Mouse (Mus musculus): ENCODE data around the gene Hist3h2a. TPM values are rescaled to one million over a fixed set of nuclear protein-coding genes. Genes with fewer than 3 reads are reported as not detected.
A peak's percentile ranks its signal among the peaks of the same experiment; 100 is the strongest.
"Not testable (repeated sequence)": the region's sequence is repeated elsewhere in the genome, so short reads cannot be mapped to it uniquely, and the experiment has no call there.

Gene Hist3h2a
- polyA plus RNA-seq, 1 experiment: 2.9 TPM

GRCm38 (mm10) chr11:58949480-58950431, 4.7 kb upstream of the Hist3h2a start:
- no peak for TF ChIP-seq CTCF (IDR thresholded peaks at IDR 0.05; ENCODE audit: low read depth, low read length)
- TF ChIP-seq EP300 (IDR thresholded peaks at IDR 0.05; ENCODE audit: insufficient read depth, low read depth, low read length): no peak
- no peak for TF ChIP-seq POLR2A (IDR thresholded peaks at IDR 0.05; ENCODE audit: insufficient read depth, low read length)
- H3K4me1 ChIP-seq (ENCODE audit: control insufficient read depth, insufficient read depth, low read length): no peaks in the 10 kb centered on the region
- H3K9ac ChIP-seq (ENCODE audit: low read depth, poor library complexity, severe bottlenecking): peak overlapping the region; percentile 73

DNA sequence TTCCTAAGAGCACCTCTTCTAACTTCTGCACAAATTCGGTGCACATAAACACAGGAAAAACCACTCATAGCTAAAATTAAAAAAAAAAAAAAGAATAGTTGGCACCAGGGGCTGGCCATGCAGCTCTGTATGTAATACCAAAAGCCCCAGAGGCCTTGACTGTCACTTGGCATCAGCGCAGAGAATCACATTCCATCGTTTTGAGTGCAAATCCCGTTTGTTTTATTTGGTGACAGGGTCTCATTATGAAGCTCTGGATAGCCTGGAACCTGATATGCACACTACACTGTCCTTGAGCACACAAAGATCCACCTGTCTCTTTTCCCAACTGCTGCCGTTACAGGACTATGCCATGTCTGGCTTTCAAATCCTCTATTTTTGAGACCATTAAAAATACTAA, 3.3 kb upstream of the Hist3h2a start:
- H3K9me3 ChIP-seq (replicated peaks; ENCODE audit: control insufficient read depth, insufficient read depth, low read length, poor library complexity, severe bottlenecking): no peaks in the 10 kb centered on the region
- H3K27ac ChIP-seq (ENCODE audit: insufficient read depth, low read length): no peak overlapping the region
- no peaks in the 10 kb centered on the region for H3K36me3 ChIP-seq (ENCODE audit: control insufficient read depth, insufficient read depth, low read length, poor library complexity, severe bottlenecking)
- no peak overlapping the region for H3K9ac ChIP-seq (ENCODE audit: low read depth, poor library complexity, severe bottlenecking)
- H3K4me1 ChIP-seq (ENCODE audit: control insufficient read depth, insufficient read depth, low read length): no peaks in the 10 kb centered on the region
- no peak overlapping the region for H3K4me3 ChIP-seq (ENCODE audit: low read depth, low read length)
- no peak for TF ChIP-seq POLR2A (IDR thresholded peaks at IDR 0.05; ENCODE audit: insufficient read depth, low read length)
- TF ChIP-seq EP300 (IDR thresholded peaks at IDR 0.05; ENCODE audit: insufficient read depth, low read depth, low read length): no peak
- TF ChIP-seq CTCF (IDR thresholded peaks at IDR 0.05; ENCODE audit: low read depth, low read length): no peak
- no peaks in the 10 kb centered on the region; the same call in none of the 2 replicates for H3K27me3 ChIP-seq (ENCODE audit: control insufficient read depth, insufficient read depth, low read length, poor library complexity, severe bottlenecking)

More at GRCm38 (mm10) chr11:58949480-58950431, 4.7 kb upstream of the Hist3h2a start:
- Histone ChIP-seq H3K27me3 (ENCODE audit: control insufficient read depth, insufficient read depth, low read length, poor library complexity, severe bottlenecking) (no peaks in the 10 kb centered on the region; the same call in none of the 2 replicates), H3K27ac (ENCODE audit: insufficient read depth, low read length) (0 out of 2 replicates have a peak overlapping the region, but pooled peaks have one; percentile 48), H3K4me3 (ENCODE audit: low read depth, low read length) (peak overlapping the region; percentile 66), H3K36me3 (ENCODE audit: control insufficient read depth, insufficient read depth, low read length, poor library complexity, severe bottlenecking) (no peaks in the 10 kb centered on the region), H3K9me3 (replicated peaks; ENCODE audit: control insufficient read depth, insufficient read depth, low read length, poor library complexity, severe bottlenecking) (no peaks in the 10 kb centered on the region)

DNA sequence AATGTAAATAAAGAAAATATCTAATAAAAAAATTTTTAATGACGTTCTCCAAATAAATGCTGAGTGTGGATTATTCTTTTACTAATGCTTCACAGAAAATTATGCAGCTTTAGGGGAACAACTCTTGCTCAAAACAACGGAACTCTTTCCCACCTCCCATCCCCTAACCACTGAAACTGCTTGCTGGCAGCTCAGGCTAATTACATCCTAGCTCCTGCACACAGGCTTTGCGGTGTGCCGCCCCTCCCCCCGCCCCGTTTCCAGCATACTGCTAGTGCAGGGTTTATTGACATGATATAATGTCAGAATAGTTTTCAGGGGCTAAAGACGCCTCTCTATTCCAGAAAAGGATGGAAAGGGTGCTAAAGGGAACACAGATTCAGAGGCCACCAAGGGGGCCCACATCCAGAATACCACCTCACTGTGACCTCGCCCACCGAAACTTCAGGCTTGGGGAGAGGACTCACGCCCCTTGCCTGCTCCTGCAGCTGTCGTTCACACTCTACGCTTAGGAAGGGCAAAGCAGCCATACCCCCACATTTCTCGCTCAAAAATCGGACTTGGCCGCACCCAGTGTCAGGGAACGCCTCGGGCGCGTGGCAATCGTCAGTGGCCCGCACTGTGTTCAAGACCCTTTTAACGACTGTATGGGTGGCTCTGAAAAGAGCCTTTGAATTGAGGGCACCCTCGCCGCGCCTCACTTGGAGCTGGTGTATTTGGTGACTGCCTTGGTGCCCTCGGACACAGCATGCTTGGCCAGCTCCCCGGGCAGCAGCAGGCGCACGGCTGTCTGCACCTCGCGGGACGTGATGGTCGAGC, 925 bp upstream of the Hist3h2a start:
- Histone ChIP-seq H3K27me3 (ENCODE audit: control insufficient read depth, insufficient read depth, low read length, poor library complexity, severe bottlenecking) (no peaks in the 10 kb centered on the region), H3K4me1 (ENCODE audit: control insufficient read depth, insufficient read depth, low read length) (no peaks in the 10 kb centered on the region), H3K27ac (ENCODE audit: insufficient read depth, low read length) (0 out of 2 replicates have a peak overlapping the region, but pooled peaks have one; percentile 23), H3K36me3 (ENCODE audit: control insufficient read depth, insufficient read depth, low read length, poor library complexity, severe bottlenecking) (no peaks in the 10 kb centered on the region), H3K4me3 (ENCODE audit: low read depth, low read length) (peak overlapping the region; percentile 67), H3K9me3 (replicated peaks; ENCODE audit: control insufficient read depth, insufficient read depth, low read length, poor library complexity, severe bottlenecking) (no peaks in the 10 kb centered on the region), H3K9ac (ENCODE audit: low read depth, poor library complexity, severe bottlenecking) (peak overlapping the region; percentile 42)
- TF ChIP-seq POLR2A (IDR thresholded peaks at IDR 0.05; ENCODE audit: insufficient read depth, low read length) (no peak), EP300 (IDR thresholded peaks at IDR 0.05; ENCODE audit: insufficient read depth, low read depth, low read length) (no peak), CTCF (IDR thresholded peaks at IDR 0.05; ENCODE audit: low read depth, low read length) (no peak)

DNA sequence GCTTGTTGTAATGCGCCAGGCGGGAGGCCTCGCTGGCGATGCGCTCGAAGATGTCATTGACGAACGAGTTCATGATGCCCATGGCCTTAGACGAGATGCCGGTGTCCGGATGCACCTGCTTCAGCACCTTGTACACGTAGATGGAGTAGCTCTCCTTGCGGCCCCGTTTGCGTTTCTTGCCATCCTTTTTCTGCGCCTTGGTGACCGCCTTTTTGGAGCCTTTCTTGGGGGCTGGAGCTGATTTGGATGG, 390 bp upstream of the Hist3h2a start:
- H3K9ac ChIP-seq (ENCODE audit: low read depth, poor library complexity, severe bottlenecking): peak overlapping the region; percentile 42
- H3K4me3 ChIP-seq (ENCODE audit: low read depth, low read length): peak overlapping the region; percentile 67
- H3K27me3 ChIP-seq (ENCODE audit: control insufficient read depth, insufficient read depth, low read length, poor library complexity, severe bottlenecking); H3K36me3 ChIP-seq (ENCODE audit: control insufficient read depth, insufficient read depth, low read length, poor library complexity, severe bottlenecking); H3K9me3 ChIP-seq (replicated peaks; ENCODE audit: control insufficient read depth, insufficient read depth, low read length, poor library complexity, severe bottlenecking); H3K4me1 ChIP-seq (ENCODE audit: control insufficient read depth, insufficient read depth, low read length): not testable (repeated sequence)
- H3K27ac ChIP-seq (ENCODE audit: insufficient read depth, low read length): 0 out of 2 replicates have a peak overlapping the region, but pooled peaks have one; percentile 23

GRCm38 (mm10) chr11:58955143-58955867, 820 bp downstream of the Hist3h2a start:
- TF ChIP-seq EP300 (IDR thresholded peaks at IDR 0.05; ENCODE audit: insufficient read depth, low read depth, low read length) (no peak), CTCF (IDR thresholded peaks at IDR 0.05; ENCODE audit: low read depth, low read length) (no peak), POLR2A (IDR thresholded peaks at IDR 0.05; ENCODE audit: insufficient read depth, low read length) (no peak)
- Histone ChIP-seq H3K27ac (ENCODE audit: insufficient read depth, low read length) (peak overlapping the region; percentile 90), H3K27me3 (ENCODE audit: control insufficient read depth, insufficient read depth, low read length, poor library complexity, severe bottlenecking) (no peaks in the 10 kb centered on the region), H3K9me3 (replicated peaks; ENCODE audit: control insufficient read depth, insufficient read depth, low read length, poor library complexity, severe bottlenecking) (no peaks in the 10 kb centered on the region), H3K9ac (ENCODE audit: low read depth, poor library complexity, severe bottlenecking) (peak overlapping the region; percentile 83), H3K4me1 (ENCODE audit: control insufficient read depth, insufficient read depth, low read length) (no peaks in the 10 kb centered on the region), H3K4me3 (ENCODE audit: low read depth, low read length) (peak overlapping the region; percentile 97), H3K36me3 (ENCODE audit: control insufficient read depth, insufficient read depth, low read length, poor library complexity, severe bottlenecking) (no peaks in the 10 kb centered on the region)

Data from ES-Bruce4 (cell line).